Mouse (Mus musculus): ENCODE data around the gene Snx29.

DNA sequence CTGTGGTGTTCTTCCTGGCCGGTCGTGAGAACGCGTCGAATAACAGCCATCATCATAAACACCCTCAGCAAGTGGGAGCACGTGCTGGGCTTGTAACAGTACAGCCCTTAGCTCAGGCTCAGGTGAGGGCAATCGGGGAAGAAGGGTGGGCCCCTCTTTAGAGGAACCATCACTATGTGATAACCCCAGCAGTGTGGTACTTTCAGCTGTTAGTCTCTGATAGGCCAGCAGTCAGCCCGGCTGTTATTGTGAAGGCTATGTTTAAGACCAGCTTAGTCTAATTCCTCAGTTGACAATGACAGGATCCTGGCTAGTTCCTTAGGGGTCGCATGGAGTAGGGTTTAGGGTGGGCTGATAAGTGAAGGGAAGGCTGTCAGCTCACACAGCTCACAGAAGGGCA lies 362.6 kb downstream of the Snx29 start:
- no peak for TF ChIP-seq CTCF (IDR thresholded peaks at IDR 0.05; ENCODE audit: low read depth)
- TF ChIP-seq EP300 (IDR thresholded peaks at IDR 0.05; ENCODE audit: low read depth), result no peak

Measured in liver, embryonic 14.5 days (tissue).